Mouse (Mus musculus): ENCODE results near the gene Zfp644.

Zfp644 gene

DNA sequence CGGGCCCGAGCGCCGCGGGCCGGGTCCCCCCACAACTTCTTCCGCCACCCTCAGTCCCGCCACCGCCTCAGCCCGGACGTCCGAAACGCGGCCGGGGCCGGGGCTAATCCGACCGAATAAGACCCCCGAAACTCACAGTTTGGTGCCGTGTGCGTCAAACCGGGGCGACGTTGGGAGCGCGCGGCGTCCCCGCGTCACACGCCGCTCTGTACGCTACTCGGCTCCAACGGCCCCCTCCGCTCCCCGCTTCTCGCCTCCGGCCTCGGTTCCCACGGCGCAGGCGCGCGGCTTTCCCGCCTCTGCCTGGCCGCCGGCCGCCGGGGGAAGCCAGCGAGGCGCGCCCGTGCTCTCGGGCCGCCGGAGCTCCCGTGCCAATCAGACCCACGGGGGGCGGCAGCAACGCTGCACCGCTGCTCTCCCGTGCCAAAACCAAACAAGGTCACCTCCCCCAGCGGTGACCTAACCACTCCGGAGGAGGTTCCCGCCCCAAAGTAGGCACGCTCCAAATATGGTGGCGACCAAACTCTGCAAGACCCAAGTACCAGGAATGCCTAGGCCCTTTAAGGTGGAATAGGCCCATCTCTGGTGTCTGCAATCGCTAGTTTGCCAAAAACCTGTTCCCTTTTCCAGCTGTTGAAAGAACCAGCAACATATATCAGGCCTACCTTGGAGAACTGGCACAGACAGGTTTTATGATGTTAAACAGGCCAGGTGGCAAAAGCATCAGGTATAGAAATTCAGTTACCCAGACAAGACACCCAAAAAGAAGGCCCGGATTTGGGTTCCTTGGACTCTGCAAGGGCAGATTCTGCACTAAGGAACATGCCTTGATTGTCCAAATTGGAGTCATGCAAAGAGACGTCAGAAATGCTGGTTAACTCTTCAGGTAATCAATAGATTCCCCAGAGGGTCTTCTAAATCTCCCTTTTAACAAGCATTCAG, at the start of gene Zfp644:
Zfp644 (minus strand) TSS at position 892 of the 942 bp plus-strand sequence.
- peak; percentile 90 for DNase-seq (ENCODE audit: low read depth, low spot score)

DNA sequence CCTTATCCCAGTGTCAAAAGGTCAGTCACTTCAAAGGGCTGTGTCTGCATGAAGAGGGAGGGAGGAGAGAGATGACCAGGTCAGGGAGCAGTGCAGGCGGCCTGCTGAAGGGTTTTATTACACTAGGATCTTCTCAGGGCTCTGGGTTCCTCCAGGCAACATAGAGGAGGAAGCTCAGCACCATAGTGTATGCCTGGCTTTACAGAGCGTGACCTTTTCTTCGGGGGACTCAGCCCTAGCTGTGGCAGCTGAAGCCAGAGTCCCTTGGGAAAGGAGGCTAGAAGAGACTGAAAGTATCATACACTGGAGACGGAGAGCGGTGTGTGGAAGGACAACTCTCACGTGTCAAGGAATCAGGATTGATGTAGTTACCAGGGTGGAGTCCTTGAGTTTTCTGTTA, 42.6 kb upstream of the Zfp644 start:
- DNase-seq (ENCODE audit: low read depth, low spot score), result no peak

DNA sequence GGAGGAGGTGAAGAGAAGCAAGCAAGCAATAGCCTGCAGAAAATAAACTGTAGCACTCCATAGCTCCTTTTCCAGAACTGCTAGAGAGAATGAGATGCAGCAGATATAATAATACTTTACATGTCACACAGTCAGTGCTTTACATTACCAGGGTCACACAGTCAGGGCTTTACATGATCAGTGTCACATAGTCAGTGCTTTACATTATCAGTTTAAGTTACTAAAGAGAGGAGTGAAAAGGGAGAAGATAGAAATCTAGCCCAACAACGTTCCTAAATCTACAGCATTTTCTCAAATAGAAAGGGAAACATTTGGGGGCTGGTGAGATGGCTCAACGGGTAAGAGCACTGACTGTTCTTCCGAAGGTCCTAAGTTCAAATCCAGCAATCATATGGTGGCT, 26.4 kb upstream of the Zfp644 start:
- DNase-seq (ENCODE audit: low read depth, low spot score), result no peak

DNA sequence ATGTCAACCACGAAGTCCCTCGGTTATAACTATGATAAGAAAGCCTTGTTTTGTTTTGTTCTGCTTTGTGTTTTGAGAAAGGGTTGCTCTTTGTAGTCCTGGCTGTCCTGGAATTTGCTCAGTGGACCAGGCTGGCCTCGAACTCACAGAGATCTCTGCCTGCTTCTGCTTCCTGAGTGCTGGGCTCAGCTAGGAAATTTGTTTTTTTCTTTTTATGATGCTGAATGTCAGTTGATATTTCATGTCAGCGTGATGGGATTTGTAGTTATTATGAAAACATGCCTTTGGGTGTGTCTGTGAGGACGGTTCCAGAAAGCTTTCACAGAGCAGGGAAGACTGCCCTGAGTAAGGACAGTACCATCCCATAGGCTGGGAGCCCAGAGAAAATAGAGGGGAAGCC, 25.7 kb upstream of the Zfp644 start:
- DNase-seq (ENCODE audit: low read depth, low spot score), result no peak

DNA sequence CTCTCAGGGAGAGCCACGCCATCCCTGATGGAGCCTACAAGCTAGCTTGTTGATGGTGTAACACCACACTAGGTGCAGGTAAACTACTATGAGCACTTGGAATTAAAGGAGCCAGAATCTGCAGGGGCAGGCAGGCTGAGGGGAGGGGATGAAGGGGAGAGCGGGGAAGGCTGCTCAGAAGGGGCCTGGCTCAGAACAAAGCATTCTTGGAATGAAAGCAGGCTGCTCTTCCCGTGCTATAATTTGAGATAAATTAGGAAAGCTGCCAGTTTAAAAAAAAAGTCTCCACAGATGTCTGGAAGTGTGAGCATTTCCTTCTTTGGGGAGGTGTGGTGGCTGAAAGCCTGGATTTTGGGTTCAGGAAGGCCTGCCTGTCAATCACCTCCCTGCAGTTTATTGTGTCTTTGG, 14.8 kb upstream of the Zfp644 start:
- no peak for DNase-seq (ENCODE audit: low read depth, low spot score)

DNA sequence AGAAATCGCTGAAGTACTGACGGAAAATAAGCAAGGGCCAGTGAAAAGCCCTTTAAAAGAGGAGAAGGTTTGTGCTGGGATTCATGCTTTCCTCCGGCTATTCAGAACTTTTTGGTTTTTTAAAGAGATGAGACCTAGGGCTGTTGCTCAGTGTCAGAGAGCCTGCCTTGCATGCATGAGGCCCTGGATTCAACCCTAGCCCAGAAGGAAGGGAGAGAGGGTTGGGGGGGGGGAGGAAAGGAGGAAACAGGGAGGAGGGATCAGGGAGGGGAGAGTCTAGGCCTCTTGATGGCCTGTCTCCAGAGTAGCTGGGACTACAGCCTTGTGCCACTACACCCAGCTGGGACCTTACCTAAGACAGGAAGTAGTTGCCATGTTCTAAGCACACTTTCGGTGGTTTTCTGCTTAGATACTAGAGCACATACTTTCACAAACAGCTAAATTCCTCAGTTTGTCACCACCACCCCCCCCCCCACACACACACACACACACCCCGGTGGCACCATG, 14.2 kb upstream of the Zfp644 start:
- DNase-seq (ENCODE audit: low read depth, low spot score), result no peak

DNA sequence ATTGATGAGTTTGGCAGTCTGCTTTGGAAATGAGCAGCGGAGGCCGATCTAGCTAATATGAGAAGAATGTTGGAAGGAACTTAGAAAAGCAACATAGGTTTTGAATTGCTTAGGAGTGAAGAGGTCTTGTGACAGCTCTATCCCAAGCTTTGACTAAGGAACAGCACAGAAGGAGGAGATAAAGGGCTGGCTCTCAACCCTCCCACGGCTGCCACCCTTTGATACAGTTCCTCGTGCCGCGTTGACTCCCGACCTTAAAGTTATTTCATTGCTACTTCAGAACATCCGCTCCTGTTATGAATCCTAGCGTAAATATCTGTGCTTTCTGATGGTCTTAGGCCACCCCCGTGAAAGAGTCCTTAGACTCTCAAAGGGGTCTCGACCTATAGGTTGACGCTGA, 13.5 kb upstream of the Zfp644 start:
- no peak for DNase-seq (ENCODE audit: low read depth, low spot score)

DNA sequence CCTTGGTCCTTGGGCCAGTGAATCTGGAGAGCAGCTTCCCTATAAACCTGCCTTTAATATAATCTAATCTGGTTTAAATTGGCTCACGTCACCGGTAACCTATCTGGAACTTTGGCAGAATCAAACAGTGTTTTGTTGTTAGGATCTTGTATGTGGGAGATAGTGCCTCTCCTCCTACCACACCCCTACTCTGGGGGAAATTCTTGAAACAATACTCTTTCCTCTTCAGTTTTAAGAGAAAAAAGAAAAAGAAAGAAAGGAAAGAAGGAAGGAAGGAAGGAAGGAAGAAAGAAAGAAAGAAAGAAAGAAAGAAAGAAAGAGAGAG, 13.0 kb upstream of the Zfp644 start:
- DNase-seq (ENCODE audit: low read depth, low spot score), result no peak

DNA sequence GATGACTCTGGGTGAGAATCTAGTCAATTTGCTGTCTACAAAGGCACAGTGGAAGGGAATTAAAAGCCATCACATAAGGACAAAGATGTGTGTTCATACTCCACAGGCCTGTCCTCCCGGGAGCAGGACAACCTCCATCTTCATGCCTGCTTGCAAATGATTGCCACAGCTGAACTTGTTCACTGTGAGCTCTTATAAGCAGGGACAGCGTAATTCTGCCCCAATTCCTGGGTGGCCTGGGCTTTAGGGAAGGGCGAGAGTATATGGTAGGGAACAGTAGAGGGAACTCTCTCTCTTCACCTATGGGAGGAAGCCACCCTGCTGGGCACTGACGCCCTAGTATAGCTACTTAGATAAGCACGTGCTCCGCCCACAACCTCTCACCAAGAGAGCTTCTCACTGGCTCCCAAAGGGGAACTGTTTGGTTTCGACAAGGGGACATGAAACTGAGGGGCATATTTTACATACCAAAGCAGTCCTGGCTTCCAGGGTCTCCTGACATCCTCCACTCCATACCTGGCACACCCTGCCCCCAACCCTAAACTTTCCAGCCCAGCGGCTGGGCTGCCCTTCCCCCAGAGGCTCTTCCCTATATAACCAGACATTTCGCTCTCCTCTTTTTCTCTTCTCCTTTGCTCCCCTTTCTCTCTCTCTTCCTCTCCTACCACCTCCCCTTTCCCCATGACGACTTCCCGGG, 12.4 kb upstream of the Zfp644 start:
- no peak for DNase-seq (ENCODE audit: low read depth, low spot score)

DNA sequence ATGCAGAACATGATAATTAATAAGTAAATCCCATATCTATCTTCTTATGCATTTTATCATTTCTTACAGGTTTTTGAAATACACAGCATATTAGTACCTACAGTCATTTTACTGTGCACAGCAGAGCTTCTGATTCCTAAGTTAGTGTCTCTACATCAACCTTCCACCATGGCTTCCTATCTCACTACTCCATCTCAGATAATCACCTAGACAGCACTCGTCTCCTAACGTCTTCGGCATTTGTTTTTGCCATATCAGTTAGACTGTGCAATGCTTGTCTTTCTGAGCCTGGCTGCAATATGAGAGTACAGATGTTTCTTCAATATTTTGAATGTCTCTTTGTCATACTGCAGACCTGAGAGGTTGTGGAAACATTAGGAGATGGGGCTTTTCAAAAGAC, 9.3 kb upstream of the Zfp644 start:
- DNase-seq (ENCODE audit: low read depth, low spot score), result no peak

DNA sequence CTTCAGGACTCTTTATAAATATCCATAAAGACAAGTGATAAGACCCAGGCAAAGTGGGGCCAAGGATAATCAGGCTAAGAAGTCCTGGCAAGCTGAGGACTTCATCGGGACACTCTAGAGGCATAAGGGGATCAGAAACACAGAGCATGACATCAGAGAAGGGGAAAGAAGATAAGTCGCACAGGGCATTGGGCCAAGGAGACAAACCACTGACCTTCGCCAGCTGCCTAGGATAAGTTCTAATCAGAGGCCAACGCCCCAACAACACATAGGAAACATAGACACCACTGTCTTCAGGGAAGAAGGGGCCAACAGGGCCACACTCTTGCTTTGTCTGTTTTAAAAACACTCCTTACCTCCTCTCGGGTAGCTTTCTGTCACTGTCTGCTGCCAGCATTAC, 8.1 kb upstream of the Zfp644 start:
- no peak for DNase-seq (ENCODE audit: low read depth, low spot score)

DNA sequence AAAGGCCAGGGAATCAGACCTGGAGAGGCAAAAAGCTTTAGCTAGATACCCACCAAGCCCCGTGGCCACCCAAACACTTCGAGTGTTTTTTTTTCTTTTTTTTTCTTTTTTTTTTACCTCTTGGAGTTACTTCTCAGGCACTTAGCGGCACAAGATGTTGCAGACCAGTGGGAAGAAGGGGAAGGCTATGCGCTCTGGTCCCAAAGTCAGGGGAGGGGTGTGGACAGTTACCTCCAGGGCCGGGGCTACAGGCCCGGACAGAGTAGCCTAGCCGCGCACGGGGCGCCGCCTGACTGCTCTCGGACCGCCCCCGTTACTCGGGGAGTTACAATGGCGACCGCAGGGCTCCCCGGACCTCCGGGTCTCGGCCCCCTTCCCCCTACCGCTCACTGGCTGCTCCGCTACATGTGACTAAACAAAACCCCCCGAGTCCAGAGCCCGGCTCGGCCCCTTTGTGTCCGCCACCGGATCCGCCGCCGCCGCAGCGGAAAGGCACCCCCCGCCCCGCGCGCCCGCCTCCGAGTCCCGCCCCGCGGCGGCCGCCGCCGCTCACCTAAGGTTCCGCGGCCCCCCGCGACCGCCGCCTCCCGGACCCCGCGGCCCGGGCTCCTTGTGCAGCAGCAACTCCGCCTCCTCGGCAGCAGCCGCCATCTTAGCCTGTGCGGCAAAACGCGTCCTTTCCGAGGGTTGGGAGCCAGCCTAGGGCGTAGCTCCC, 1.2 kb downstream of the Zfp644 start:
- peak; percentile 61 for DNase-seq (ENCODE audit: low read depth, low spot score)

DNA sequence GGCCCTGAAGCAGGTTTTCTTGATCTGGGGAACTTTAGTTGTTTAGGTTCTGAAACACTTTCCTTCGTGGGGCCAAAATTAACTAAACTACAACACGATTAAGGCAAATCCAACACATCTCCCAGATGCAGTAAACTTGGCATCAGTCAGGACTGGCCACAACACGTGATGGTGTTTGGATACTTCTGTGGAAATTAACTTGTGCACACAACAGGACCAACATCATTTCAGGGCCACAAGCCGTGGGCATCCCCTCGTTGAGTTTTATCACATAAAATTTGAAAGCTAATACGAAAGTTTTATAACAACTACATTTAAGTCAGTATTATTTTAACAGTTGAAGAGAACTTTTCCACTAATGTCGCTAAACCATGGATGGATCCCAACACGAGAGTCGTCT, 1.9 kb downstream of the Zfp644 start:
- DNase-seq (ENCODE audit: low read depth, low spot score), result peak; percentile 22

DNA sequence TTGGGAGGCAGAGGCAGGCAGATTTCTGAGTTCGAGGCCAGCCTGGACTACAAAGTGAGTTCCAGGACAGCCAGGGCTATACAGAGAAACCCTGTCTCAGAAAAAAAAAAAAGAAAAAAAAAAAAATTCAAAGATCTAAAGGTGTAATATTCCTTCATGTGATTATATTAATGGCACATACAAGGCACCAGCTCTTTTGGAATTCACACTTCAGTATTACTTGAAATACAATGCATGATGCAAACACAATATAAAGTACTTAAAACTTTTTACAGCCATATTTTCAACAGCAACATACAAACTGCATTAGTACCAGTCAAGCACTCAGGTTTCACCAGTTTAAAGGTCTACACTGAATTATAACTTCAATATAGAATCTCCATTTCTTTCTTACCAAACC, 2.4 kb downstream of the Zfp644 start:
- DNase-seq (ENCODE audit: low read depth, low spot score), result no peak

DNA sequence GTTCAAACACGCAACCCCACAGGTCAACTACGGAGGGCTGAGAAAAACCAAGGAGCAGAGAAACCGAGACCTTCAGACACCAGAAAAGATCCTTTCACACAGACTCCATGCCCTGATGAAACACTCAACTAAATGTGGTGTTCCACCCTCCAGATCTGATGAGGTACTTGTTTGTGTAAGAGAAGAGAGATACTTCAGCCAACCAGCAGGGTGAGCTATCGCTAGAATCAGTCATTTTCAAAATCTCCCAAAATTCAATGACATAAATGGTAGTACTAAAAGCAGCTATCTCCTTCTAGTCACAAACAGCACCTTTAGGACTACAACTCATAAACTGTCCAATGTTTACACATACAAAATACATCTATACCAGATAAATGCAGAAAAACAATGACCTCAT, 4.1 kb downstream of the Zfp644 start:
- DNase-seq (ENCODE audit: low read depth, low spot score), result peak; percentile 70

DNA sequence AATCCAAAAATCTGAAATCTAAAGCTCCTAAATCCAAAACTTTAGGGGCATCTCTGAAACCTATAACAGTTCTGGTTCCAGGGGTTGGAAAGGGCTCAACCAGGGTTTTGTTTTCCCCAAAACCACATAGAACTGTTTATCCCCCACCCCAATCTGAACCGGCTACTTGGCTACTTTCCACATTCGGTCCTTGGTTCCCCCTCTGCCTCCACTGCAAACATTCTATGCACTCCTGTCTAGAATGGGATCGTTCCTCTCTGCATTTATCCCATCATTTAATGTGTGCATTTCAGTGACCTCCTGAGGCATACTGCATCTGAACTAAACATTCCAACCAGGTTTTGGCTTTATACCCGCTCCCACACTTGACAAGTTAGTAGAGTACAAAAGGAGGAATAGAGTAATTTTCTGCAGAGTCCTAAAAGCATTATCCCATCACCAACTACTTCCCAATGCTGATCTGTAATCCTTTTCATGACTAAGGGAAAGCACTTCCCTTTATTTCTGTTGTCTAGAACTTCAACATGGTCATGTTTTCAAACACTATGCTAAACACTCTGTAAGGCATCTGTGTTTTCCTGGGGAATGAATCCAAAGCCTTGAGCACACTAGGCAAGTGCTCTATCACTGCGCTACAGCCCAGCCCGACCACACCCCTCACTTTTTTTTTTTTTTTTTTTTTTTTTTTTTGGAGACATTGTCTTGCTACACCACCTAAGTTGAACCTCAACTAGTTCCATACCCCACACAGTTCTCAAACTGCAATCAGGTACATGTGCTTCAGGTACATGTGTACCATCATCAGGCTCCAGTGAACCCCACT, 16.2 kb downstream of the Zfp644 start:
- DNase-seq (ENCODE audit: low read depth, low spot score), result no peak

DNA sequence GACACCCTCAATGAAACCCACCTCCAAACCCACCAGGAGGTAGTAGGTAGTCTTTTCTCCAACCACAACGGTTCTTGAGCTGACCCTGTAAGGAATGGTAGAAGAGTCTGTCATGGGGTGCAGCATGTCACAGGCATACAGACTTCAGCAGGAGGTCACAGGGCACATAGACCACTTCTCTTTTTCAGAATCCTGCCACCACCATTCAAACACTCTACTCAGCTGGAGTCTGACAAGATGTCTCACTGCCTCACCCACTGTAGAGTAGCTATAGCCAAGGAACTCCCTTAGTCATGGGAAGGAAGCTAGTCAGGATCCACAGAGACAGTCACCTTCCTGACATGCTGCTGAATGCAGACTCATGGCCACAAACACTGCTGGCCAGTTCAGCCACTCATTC, 17.4 kb downstream of the Zfp644 start:
- DNase-seq (ENCODE audit: low read depth, low spot score), result peak; percentile 10

DNA sequence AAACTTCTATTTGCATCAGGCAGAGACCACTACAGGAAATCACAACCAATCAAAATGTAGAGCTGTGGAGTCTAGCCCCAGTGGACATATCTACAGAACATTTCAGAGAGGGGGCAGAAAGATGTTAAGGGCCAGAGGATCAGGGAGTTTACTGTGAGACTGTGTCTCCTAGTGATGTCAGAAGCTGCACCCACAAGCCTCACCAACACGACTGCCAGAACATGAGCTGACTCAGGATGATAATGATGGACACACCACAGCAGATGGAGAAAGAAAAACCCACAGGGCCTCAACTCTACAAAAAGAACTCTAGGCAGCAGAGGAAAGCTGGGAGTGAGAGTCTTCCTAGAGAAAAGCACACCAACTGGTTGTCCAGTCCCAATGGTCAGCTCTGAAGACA, 18.3 kb downstream of the Zfp644 start:
- peak; percentile 41 for DNase-seq (ENCODE audit: low read depth, low spot score)

DNA sequence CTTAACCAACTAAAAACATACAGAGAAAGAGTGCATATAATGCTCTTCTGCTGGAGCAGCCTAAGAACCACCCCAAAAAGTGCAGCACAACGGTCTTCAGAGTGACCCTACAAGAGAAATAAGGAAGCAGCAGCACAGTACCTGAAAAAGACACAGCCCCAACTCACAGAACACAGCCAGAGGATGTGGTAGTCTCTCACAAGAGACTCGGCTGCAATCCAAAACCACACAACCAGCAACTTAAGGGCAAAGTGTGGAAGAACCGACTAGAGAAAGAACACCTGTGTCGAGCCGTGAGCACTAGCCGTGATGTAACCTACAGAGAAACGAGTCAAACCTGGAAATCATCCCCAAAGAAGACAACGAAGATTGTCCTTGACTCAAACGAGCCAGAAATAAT, 20.3 kb downstream of the Zfp644 start:
- no peak for DNase-seq (ENCODE audit: low read depth, low spot score)

DNA sequence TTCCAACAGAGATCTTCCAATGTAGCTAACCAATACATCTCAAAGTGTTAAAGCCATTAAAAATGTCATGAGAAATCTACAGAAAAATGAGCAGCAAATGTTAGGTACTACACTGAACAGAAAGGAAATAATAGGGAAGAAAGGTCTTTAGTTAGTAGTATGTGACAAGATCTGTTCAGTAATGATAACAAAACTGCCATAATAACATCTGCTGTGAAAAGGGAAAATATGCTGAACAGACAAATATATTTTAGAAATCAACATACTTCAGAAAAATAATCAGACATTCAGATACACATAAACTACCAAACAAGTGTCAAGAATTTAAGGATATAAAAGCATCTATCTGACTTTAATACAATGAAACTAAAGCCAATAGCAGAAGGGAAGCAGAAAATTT, 24.5 kb downstream of the Zfp644 start:
- DNase-seq (ENCODE audit: low read depth, low spot score), result no peak

DNA sequence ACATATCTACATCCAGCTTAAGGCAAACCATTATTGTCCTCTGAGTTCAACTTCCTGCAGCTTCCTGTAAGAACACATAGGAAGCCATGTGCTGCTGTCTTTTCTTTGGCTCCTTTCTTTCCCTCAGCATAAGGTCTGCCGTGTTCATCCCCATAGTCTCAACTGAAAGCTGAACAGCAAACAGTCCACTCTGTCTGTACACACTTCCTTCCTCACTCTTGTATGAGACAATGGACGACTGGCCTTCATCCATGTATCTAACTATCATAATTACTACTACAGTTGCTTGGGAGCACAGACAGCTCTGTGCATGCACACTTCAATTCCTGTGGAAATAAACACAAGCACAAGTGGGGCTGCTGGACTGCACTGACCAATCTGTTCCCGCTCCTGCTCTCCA, 25.2 kb downstream of the Zfp644 start:
- DNase-seq (ENCODE audit: low read depth, low spot score), result no peak
